Mouse (Mus musculus): ENCODE measurements around the gene Npm1. TPM values are rescaled to one million over a fixed set of nuclear protein-coding genes. Genes with fewer than 3 reads are reported as not detected.

The Npm1 gene
- polyA plus RNA-seq, 1 experiment from 2014 or later = 967 TPM

DNA sequence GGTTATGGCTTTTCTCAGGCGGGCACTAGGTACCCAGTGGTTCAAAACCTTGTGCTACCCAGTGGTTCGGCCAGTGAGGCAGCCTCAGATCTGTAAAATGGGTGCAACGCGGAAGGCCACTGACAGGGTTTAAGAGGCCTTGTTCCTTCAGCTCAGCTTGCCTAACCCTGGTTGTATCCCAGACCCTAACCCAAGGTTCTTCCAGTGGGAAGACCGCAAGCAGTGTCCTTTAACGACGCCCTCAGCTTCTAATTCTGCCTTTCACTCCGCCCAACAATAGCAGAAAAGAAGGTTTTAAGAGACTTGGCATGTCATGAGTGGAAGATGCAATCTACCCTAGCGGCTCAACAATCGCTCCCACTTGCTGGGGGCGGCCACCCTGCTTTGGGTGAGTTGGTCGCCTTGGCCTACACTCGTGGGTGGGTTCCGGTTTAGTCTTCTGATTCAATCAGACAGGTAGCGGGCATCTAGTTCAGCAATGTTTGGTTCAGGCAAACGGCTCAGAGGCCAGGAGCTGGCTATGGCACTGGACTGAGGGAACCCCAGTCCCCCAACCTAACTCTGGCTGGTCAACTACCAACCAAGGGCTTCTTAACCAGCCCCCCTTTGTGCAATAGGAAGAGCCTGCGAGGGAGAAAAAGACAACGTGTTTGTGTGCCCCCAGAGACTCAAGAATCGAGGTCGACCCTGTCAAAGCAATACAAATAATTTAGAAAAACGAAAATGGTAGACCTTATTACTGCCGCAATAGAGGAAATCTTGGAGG lies 35.5 kb upstream of the Npm1 start:
- no peak overlapping the region for H3K4me2 ChIP-seq
- H3K4me1 ChIP-seq = peaks cover 22% of the 10 kb centered on the region
- ATAC-seq = no peak
- WGBS (ENCODE audit: insufficient replicate concordance) = 22% methylated on average over 22 of the region's 22 CpGs
- no peak overlapping the region for H3K27ac ChIP-seq
- no peak overlapping the region for H3K9ac ChIP-seq
- H3K9me3 ChIP-seq (replicated peaks) = no peaks in the 10 kb centered on the region
- peaks cover 98% of the 10 kb centered on the region for H3K27me3 ChIP-seq (replicated peaks)
- no peak overlapping the region for H3K4me3 ChIP-seq
- H3K36me3 ChIP-seq = no peaks in the 10 kb centered on the region

DNA sequence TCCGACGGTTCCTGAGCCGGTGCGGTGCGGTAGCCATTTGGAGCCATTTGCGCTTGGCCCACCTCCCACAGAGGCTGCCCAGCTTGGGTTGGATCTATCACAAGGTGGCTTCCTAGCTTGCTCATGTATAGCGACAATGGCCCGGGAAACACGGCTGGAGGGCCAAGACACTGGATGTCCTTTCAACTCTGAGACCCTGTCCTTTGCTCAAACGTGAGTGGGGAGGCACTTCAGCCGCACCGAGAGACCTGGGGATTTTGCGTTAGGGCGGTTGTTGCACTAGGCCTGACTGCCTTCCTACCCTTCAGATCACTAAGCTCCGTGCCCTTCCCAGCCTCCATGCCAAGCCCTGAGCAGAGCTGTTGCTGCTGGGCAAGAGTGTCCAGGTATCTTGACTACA lies 34.7 kb upstream of the Npm1 start:
- peaks cover 98% of the 10 kb centered on the region for H3K27me3 ChIP-seq (replicated peaks)
- no peak for ATAC-seq
- no peak overlapping the region for H3K4me3 ChIP-seq
- no peak overlapping the region for H3K4me2 ChIP-seq
- WGBS (ENCODE audit: insufficient replicate concordance) = 20% methylated on average over 15 of the region's 15 CpGs
- H3K9me3 ChIP-seq (replicated peaks) = no peaks in the 10 kb centered on the region
- no peaks in the 10 kb centered on the region for H3K36me3 ChIP-seq
- no peak overlapping the region for H3K9ac ChIP-seq
- peaks cover 15% of the 10 kb centered on the region for H3K4me1 ChIP-seq
- H3K27ac ChIP-seq = no peak overlapping the region

- H3K36me3 ChIP-seq = no peaks in the 10 kb centered on the region
- no peak overlapping the region for H3K9ac ChIP-seq
- WGBS (ENCODE audit: insufficient replicate concordance) = 27% methylated on average over 13 of the region's 13 CpGs
- no peak for ATAC-seq
- peaks cover 95% of the 10 kb centered on the region for H3K27me3 ChIP-seq (replicated peaks)
- H3K27ac ChIP-seq = no peak overlapping the region
- H3K4me2 ChIP-seq = no peak overlapping the region
- H3K9me3 ChIP-seq (replicated peaks) = no peaks in the 10 kb centered on the region
- H3K4me3 ChIP-seq = no peak overlapping the region
- H3K4me1 ChIP-seq = peaks cover 15% of the 10 kb centered on the region
Measured at GRCm38 (mm10) chr11:33197133-33197514, 34.1 kb upstream of the Npm1 start.

- 10% methylated on average over 24 of the region's 24 CpGs for WGBS (ENCODE audit: insufficient replicate concordance)
- Histone ChIP-seq H3K9me3 (replicated peaks) (no peaks in the 10 kb centered on the region), H3K4me1 (peaks cover 15% of the 10 kb centered on the region), H3K27me3 (replicated peaks) (peaks cover 93% of the 10 kb centered on the region), H3K27ac (no peak overlapping the region), H3K4me2 (no peak overlapping the region), H3K4me3 (no peak overlapping the region), H3K9ac (no peak overlapping the region), H3K36me3 (no peaks in the 10 kb centered on the region)
- no peak for ATAC-seq
Measured at GRCm38 (mm10) chr11:33196447-33197132, 33.6 kb upstream of the Npm1 start.

DNA sequence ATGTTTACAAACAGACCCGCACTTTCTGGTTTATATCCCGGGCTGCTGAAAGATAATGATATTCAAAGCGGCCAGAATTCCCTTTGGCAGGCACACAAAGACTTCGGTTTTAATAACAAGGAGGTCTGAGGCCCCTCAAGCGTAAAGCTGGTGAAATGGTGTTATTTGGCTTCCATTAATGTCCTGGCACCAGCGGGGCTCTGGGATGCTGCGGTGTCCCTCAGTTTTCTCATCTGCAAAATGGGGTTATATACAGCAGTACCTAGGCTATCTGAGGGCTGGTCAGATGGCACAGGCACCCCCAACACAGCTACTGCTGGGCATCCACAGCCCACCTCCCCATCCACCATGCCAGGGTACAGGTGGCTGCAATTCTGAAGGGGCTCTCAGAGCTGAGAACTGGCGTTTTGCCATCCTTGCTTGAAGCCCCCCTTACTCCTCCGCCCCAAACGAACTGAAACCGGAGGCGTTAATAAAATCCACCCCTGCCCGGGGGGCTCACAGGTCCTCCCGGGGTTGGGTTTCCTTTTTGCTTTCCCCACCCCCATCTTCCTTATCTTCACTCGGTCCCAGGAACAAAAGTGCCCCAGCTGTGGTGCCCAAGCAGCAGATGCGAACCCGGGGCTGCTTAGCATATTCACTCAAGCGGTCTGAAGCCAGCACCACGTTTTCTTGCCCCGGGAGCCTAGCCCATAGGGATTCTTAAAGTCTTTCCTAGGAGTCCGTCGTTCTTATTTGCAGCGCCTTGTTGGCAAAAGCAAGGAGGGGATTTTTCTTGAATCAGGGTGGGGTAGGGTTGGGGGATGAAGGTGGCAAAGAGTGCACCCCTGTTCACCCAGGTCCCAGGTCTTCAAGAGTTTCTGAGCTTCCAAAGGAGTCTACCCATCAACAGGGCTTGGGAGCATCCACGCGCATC lies 32.8 kb upstream of the Npm1 start:
- WGBS (ENCODE audit: insufficient replicate concordance) = 7% methylated on average over 25 of the region's 25 CpGs
- Histone ChIP-seq H3K4me2 (no peak overlapping the region), H3K27ac (no peak overlapping the region), H3K9me3 (replicated peaks) (no peaks in the 10 kb centered on the region), H3K36me3 (no peaks in the 10 kb centered on the region), H3K4me1 (peaks cover 9% of the 10 kb centered on the region), H3K9ac (no peak overlapping the region), H3K4me3 (no peak overlapping the region), H3K27me3 (replicated peaks) (peaks cover 93% of the 10 kb centered on the region)
- no peak for ATAC-seq

- Histone ChIP-seq H3K4me2 (no peak overlapping the region), H3K36me3 (no peaks in the 10 kb centered on the region), H3K27ac (no peak overlapping the region), H3K9me3 (replicated peaks) (no peaks in the 10 kb centered on the region), H3K4me1 (0 out of 2 replicates have a peak, but pooled peaks cover 1% of the 10 kb centered on the region), H3K9ac (no peak overlapping the region), H3K4me3 (no peak overlapping the region), H3K27me3 (replicated peaks) (peaks cover 93% of the 10 kb centered on the region)
- ATAC-seq = no peak
- 26% methylated on average over 7 of the region's 7 CpGs for WGBS (ENCODE audit: insufficient replicate concordance)
Measured at GRCm38 (mm10) chr11:33195061-33195460, 32.1 kb upstream of the Npm1 start.

GRCm38 (mm10) chr11:33193695-33194094 lies 30.7 kb upstream of the Npm1 start:
- 7% methylated on average over 12 of the region's 12 CpGs for WGBS (ENCODE audit: insufficient replicate concordance)

GRCm38 (mm10) chr11:33181804-33182203 lies 18.8 kb upstream of the Npm1 start:
- no peak overlapping the region for H3K4me3 ChIP-seq
- H3K27ac ChIP-seq = no peak overlapping the region
- H3K9me3 ChIP-seq (replicated peaks) = no peaks in the 10 kb centered on the region
- H3K36me3 ChIP-seq = no peaks in the 10 kb centered on the region
- no peak overlapping the region for H3K9ac ChIP-seq
- H3K27me3 ChIP-seq (replicated peaks) = peaks cover 47% of the 10 kb centered on the region
- H3K4me1 ChIP-seq = no peaks in the 10 kb centered on the region
- WGBS (ENCODE audit: insufficient replicate concordance) = 54% methylated on average over 3 of the region's 3 CpGs
- ATAC-seq = no peak
- no peak overlapping the region for H3K4me2 ChIP-seq

More at GRCm38 (mm10) chr11:33193695-33194094, 30.7 kb upstream of the Npm1 start:
- ATAC-seq = no peak
- Histone ChIP-seq H3K36me3 (no peaks in the 10 kb centered on the region), H3K27me3 (replicated peaks) (peaks cover 80% of the 10 kb centered on the region), H3K4me3 (no peak overlapping the region), H3K4me2 (no peak overlapping the region), H3K27ac (no peak overlapping the region), H3K9ac (no peak overlapping the region), H3K4me1 (no peaks in the 10 kb centered on the region), H3K9me3 (replicated peaks) (no peaks in the 10 kb centered on the region)

- 6% methylated on average over 18 of the region's 18 CpGs for WGBS (ENCODE audit: insufficient replicate concordance)
- Histone ChIP-seq H3K9ac (no peak overlapping the region), H3K27me3 (replicated peaks) (peaks cover 58% of the 10 kb centered on the region), H3K4me3 (no peak overlapping the region), H3K4me1 (no peaks in the 10 kb centered on the region), H3K9me3 (replicated peaks) (no peaks in the 10 kb centered on the region), H3K4me2 (peak overlapping the region; percentile 42), H3K36me3 (no peaks in the 10 kb centered on the region), H3K27ac (no peak overlapping the region)
- ATAC-seq = no peak
Measured at GRCm38 (mm10) chr11:33180701-33181116, 17.7 kb upstream of the Npm1 start.

GRCm38 (mm10) chr11:33179802-33180201 lies 16.8 kb upstream of the Npm1 start:
- no peak for ATAC-seq
- Histone ChIP-seq H3K36me3 (no peaks in the 10 kb centered on the region), H3K9ac (no peak overlapping the region), H3K27ac (no peak overlapping the region), H3K27me3 (replicated peaks) (peaks cover 66% of the 10 kb centered on the region), H3K4me3 (no peak overlapping the region), H3K4me1 (no peaks in the 10 kb centered on the region), H3K9me3 (replicated peaks) (no peaks in the 10 kb centered on the region), H3K4me2 (no peak overlapping the region)
- WGBS (ENCODE audit: insufficient replicate concordance) = 49% methylated on average over 1 of the region's 1 CpGs

- H3K4me1 ChIP-seq = no peaks in the 10 kb centered on the region
- no peaks in the 10 kb centered on the region for H3K36me3 ChIP-seq
- 29% methylated on average over 20 of the region's 20 CpGs for WGBS (ENCODE audit: insufficient replicate concordance)
- H3K4me2 ChIP-seq = no peak overlapping the region
- H3K27me3 ChIP-seq (replicated peaks) = peaks cover 74% of the 10 kb centered on the region
- no peak overlapping the region for H3K27ac ChIP-seq
- no peaks in the 10 kb centered on the region for H3K9me3 ChIP-seq (replicated peaks)
- H3K4me3 ChIP-seq = no peak overlapping the region
- ATAC-seq = no peak
- H3K9ac ChIP-seq = no peak overlapping the region
Measured at GRCm38 (mm10) chr11:33176525-33177245, 13.7 kb upstream of the Npm1 start.

Measured in liver, embryonic 12.5 days (tissue).